Mouse (Mus musculus): ENCODE measurements around the gene Cst7.
"Not testable (repeated sequence)": the region's sequence is repeated elsewhere in the genome, so short reads cannot be mapped to it uniquely, and the experiment has no call there.

Cst7 gene

DNA sequence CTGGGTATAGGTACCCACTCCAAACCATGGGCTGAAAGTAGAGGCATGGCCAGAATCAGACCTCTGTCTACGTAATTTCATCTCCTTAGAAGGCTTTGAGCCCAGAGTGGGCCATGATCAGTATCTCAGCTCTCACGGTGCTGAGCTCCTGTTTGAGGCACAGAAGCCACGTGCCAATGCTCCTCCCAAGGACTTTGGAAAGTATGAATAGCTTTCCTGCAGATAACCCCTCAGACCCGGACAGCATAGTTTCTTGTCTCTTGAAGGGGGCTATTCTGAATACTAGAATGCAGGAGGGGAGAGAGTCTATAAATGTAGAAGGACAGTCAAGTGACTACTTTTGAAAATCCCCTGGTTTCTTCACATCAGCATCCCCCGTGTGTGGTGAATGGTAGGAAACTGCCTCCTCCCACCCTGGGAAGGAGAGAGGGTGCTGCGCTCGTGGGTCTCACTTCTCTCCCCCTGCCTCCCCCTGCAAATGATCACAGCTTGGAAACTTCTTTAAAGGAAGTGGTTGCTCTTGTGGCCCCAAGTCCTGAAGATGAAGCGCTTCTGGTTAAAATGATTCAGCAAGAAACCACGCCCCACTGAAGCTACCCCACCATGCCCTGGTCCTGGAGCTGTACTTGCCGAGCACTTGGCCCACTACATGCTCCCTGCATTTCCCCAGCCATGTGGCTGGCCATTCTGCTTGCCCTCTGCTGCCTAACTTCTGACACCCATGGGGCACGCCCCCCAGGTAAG lies at the start of gene Cst7:
TSS of gene Cst7 (plus strand) at position 569 of the 744 bp plus-strand sequence.
- DNase-seq (ENCODE audit: low read depth in 2 of 2, low spot score in 2 of 2), result peak; percentile 66 to 71

DNA sequence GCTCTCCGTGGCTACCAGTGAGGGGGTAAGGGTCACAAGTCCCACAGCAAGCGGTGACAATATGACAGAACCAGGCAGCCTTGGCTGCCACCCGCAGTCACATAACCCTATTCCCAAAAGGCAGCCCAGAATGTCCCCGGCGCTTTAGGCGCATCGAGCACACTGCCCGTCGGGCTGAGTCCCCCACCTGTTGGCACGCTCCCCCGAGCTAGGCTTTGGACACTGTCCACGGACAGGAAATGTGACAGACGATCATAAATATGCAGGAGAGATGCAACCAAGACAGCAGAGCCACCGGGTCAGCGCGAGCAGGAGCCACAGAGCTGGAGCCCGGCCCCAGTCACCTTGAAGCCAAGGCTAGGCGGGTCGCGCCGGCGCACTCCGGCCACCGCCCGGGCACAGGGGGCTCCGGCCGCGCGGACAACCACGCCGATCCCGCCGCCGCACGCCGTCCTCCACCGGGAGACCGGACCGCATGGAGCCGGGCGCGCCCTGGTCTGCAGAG lies 44.5 kb upstream of the Cst7 start:
- no peak for DNase-seq (ENCODE audit: low read depth in 2 of 2, low spot score in 2 of 2)

DNA sequence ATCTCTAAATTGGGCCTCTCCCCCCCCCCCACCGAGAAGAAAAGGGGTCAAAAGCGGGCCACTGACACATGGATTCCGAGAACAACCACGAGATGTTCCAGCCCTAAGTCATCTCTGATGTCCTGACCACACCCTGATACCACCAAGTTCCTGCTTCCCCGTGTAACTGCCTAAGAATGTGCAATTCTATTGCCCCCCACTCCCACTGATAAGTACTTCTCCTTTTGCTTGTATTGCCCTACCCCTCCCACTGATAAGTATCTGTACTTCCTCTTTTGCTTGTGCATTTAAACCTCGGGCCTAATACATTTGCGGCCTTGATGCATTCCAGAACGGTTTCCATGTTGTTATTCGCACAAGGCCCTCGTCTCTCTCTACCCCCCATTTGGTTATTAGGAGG lies 20.6 kb upstream of the Cst7 start:
- DNase-seq (ENCODE audit: low read depth in 2 of 2, low spot score in 2 of 2), result not testable (repeated sequence)

DNA sequence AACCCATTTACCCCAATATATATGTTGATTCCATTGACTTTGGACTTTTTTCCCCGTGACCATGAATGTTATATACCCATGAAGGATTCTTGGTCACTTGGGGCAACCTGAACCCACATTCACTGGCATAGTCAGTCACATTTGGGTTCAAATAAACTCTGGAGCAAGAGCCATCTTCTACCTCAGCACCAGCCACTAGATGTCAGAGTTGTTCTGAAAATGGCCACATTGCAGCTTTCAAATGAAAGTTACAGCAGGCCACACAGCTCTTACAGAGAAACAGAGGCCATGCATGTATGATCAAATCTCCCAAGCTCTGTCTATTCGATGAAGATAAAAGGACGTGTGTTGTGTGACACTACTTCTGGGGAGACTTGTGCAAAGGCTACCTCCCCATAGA lies 11.6 kb upstream of the Cst7 start:
- DNase-seq (ENCODE audit: low read depth in 2 of 2, low spot score in 2 of 2), result peak; percentile 57 to 59

DNA sequence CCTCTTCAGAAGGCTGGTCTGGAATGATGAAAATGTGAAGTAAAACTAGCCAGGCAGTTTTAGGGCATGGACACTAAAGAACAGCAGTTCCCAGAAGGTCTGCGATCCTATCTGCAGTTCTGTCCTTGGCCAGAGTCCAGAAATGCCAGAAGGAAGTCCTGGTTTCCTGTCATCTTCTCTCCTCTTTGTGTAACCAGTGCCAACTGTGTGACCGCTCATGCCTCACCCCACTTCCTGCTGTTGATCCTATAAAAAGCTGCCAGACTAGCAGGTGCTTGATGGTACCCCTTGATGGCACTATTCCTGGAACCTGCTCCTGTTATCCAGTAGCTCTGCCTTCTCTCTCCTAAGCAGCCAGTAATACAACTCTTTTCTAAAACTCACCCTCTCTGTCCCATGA lies 3.2 kb upstream of the Cst7 start:
- DNase-seq (ENCODE audit: low read depth in 2 of 2, low spot score in 2 of 2), result no peak

DNA sequence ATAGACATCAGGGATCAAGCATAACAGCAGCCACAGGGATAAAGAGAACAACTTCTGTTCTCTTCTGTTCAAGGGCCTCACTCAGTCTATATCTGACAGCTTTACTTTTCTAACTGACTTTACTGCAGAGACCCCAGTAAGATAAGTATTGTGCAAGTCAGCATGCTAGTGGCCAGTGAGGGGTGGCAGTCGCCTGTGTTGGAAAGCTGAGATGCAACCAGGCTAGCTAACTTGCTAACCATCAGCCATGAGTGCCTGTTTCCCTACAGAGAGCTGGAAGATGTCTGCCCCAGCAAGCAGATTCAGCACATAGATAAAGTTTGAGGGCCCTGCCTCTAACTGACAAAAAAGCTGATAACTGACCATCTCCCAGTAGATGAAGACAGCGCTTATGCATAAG lies 546 bp downstream of the Cst7 start:
- DNase-seq (ENCODE audit: low read depth in 2 of 2, low spot score in 2 of 2), result no peak

DNA sequence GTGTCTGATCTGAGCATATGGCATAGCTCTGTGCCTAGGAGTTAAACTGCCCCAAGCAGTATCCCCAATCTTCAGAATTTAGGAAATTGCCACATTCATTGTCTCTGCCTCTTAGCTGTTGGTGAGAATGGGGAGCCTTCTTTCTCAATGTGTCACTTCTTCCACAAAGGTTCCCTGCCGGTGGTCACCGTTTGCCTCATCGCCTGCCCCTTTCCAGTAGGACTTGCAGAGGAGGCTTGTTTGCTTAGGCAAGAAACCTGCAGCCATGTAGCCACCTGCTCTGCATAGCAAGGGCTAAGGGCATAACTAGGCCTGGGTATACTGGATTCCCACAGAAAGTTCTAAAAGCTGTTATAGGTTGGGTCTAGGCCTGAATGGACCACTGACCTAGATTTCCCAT lies 2.2 kb downstream of the Cst7 start:
- no peak for DNase-seq (ENCODE audit: low read depth in 2 of 2, low spot score in 2 of 2)

DNA sequence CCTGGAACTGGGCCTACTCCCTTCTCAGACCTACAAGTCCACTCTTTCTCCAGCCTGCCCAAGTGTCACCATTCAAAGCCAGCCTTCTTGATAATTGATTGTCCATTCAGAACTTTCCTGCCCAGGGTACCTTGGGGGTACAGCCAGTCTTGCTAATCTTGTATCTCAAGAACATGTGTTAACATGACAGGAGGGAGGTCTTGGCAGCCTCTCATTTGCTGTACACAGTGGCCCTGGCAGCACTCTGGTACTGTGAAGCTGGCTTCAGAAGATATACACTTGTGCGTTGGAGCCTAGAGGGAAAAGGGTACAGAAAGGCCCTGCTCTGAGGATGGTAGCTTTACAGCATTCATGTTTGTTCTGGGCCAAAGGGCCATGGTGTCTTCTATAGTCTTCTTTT lies 6.0 kb downstream of the Cst7 start:
- DNase-seq (ENCODE audit: low read depth in 2 of 2, low spot score in 2 of 2), result no peak

DNA sequence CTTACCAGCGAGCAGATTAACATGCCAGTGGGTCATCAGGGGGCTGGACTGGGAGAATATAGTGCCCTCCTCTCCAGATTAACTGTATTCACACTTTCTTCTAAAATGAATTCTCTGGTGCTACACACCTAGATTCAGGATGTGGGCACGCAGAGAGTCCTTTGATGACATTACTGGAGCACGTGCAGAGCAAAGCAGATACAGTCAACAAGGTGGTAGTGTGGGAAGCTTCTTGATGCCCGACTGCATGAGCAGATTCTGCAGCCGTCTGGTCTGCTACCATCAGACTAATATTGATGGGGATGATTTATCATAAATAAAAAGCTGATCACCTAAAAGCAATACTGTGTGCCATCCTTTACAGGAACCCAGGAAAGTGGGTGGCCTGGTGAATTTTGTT lies 8.4 kb downstream of the Cst7 start:
- DNase-seq (ENCODE audit: low read depth in 2 of 2, low spot score in 2 of 2), result peak; percentile 52

DNA sequence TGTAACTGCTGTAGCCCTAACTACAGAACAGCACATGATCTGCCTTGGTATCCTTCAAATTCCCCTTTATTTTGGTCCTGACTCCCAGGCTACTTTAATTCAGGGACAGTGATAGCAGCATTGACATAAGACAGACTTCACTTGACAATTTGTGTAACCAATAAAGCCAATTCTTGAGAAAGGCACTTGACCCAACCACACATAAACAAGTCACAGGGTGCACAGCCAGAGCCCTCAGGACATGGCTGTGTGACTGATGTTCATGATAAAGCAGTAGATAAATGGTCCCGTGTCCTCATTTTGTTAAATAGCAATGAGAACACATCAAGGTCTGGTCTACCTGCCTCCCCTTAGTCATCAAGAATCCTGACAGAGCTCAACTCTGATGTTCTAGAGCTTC lies 9.4 kb downstream of the Cst7 start:
- no peak for DNase-seq (ENCODE audit: low read depth in 2 of 2, low spot score in 2 of 2)

DNA sequence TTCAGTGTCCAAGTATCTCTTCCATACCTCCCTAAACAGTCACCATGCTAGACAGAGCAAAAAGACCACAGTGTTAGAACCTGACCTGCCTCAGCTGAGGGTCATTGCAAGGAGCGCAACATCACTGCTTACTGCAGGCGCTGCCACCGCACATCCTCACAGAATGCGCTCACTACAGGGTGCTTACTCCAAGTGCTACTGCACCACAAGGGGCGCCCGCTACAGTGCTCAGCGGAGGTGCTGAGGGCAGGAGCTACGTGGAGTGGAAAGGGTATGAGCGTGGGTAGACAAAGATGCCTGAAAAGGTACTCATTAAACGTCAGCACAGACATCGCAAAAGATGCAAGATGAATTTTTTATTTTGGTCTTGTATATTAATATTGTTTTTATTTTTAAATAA lies 18.9 kb downstream of the Cst7 start:
- no peak for DNase-seq (ENCODE audit: low read depth in 2 of 2, low spot score in 2 of 2)

DNA sequence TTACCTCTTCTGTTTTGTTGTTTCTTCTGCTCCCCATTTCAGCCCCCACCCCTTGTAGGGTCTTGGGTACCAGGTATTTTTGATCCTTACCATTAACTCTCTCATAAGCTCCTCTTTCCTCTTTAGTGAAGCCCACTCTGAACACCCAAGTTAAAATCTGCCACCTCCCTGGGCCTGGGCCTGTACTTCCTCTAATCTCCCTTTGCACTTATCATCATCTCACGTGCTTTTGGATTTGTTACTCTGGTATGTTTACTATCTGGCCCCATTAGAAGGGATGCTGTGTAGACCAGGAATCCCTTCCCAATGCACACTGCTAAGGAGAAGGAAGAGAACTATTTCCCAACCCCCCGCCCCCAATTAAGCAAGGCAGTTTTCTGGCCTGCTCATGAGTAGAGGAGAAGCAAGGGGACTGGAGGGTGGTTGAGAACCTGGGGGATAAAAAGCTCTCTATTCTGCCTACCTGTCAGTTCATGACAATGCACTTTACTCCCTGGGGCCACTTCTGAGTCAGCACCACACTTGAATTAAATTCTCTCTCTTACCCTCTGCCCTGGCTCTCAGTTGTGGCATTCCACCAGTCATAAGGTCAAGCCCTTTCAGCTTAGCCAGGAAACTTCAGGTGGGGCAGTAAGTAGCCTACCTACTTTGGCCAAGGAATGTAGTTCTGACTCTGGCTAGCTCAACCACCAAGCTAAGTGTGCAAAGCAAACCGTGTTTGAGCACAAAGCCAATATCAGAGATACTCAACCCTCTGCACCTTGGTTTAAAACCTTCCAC lies 25.4 kb downstream of the Cst7 start:
- DNase-seq (ENCODE audit: low read depth in 2 of 2, low spot score in 2 of 2), result no peak

DNA sequence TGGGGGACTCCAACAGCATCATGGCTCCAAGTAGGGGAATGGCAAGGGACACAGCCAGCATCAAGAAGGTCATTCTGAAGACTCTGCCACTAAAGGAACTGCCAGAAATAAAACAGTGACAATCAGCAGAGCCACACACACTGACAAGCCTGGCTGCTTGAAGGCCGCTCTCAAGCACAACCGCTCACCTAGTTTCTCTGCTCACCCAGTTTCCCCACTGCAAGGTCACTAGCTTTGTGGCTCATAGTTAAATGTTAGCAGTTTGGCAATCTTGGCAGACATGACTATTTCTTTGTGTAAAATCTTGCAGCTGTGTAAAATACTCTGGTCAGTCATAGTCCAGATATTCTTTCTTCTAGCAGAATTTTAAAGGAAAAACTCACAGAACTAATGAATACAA lies 30.0 kb downstream of the Cst7 start:
- no peak for DNase-seq (ENCODE audit: low read depth in 2 of 2, low spot score in 2 of 2)

DNA sequence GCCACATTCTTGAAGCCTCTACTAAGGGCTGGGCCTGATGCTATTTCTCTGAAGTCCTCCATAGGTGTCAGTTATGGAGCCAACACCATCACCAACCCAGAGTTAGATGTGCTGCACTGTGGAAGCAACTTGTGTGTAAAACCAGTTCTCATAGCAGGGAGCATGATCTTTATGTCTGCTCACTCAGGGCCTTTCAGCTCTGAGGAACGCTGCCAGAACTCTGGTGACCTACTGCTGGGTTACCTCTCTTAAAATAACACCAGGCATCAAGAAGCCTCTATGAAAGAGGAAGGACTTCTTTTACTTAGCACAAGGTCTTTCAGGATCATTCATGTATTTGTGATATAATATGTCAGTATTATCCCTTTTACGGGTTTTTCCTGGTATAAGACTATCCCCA lies 32.0 kb downstream of the Cst7 start:
- DNase-seq (ENCODE audit: low read depth in 2 of 2, low spot score in 2 of 2), result no peak

DNA sequence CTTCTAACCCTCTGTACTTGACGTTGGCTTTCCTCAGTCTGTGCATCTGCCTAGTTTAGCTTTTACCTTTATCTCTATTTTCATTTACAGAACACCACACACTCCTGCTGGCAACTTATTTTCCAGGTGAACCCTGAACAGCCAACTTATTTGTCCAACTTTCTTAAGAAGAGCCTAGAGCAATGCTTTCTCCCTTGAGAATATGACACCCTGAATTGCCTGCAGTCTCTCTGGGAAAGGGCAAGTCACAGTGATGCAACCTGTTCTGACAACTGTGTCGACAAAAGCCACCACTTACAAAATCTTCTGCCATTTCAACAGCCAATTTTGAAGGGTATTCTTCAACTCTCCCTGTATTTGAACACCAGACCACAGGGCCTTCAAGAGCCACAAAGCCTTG lies 34.6 kb downstream of the Cst7 start:
- no peak for DNase-seq (ENCODE audit: low read depth in 2 of 2, low spot score in 2 of 2)

DNA sequence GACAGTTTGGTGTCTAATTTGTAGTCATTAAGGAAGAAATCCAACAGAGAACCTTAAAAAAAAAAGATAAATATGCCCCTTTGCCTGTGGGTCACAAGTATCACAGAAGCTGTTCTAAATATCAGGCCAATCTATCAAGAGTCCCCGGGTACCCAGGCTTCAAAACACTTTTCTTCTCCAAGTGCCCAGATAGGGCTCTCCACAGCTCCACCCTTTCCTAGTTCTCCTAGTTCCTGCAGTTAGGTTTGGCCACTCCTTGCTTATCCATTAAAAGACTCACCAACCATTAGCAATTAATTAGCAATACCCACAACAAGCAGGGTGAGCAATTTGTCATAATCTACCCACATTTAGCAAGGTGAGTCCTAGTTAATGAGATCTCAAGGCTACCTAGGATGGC lies 36.9 kb downstream of the Cst7 start:
- DNase-seq (ENCODE audit: low read depth in 2 of 2, low spot score in 2 of 2), result no peak

DNA sequence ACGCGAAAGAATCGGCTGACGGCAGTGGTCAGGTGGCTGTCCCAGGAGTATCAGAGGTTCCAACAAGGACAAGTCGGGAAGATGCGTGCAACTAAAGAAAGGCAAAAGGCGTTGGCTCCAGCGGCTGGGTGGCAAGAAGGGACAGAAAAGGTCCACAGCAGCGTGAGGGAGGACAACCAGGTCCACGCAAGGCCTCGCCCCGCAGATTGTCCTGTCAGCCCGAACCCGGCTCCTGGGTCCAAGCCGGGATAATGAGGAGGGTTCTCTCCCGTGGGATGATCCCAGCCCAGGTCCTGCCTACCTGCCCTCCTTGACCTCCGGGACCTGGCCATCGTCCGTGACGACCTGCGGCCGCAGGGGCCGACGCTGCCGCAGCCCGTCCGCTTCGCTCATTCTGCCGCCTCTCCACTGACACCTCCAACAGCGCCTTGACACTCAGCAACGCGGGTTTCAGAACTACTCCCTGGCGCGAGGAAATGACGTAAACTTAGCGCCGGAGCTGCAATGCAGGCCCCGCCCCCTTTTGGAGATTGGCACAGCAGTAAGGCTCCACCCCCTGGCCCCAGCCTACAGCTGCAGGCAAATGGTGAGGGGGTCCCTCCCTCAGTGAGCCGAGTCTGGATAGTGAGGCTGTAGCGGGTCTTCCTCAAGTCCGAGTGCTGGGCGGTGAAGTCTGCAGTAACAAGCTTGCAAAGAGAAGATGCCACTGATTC lies 38.0 kb downstream of the Cst7 start, which contains the start of gene Apmap:
TSS of gene Apmap (minus strand) at position 481 of the 713 bp plus-strand sequence.
- DNase-seq (ENCODE audit: low read depth in 2 of 2, low spot score in 2 of 2), result peak; percentile 91 to 94

DNA sequence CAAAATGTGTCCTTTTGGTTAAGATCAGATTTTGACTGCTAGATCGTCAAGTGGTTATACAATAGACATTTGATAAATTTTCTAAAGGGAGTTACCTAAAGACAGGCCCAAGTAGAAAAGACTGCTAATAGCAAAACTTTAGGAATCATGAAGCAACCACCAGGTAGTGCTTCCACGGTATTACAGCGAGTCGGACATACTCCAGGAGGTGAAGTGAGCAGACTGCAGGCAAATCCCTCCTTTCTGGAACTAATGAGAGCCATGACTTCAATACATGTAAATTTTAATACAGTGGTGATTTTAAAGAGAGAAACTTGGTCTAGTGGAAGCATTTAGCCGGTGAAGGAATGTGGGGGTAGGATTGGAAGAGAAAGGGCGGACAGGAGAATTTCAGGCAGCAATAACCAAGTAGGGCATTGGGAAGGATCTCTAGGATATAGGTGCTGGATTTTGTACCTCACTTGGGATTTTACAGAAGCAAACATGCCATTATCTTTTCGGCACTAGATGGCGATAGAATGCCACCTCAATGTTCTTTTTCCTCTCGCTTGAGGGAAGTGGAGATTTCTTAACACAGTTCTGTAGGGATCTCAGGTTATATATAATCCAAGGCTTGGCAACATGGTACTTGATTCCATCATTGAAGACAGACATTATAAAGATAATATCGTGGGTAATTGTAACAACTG lies 38.8 kb downstream of the Cst7 start:
- DNase-seq (ENCODE audit: low read depth in 2 of 2, low spot score in 2 of 2), result peak; percentile 37 to 63

DNA sequence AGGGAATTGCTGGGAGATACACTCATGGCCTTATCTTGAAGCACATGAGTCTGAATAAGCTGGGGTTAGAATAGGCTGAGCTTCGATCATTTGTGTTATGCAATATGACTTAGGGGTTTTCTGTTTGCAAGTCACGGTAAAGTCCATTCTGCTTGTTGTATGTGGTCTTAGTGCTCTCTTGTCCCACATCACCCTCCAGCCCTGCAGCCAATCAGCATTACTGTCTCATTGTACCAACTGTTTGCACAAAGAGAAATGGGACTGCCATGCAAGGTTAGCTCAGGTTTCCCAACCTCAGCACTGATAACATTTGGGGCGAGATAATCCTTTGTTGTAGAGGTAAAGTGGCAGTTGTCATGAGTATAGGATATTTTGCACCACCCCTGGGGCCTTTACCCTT lies 39.9 kb downstream of the Cst7 start:
- no peak for DNase-seq (ENCODE audit: low read depth in 2 of 2, low spot score in 2 of 2)

DNA sequence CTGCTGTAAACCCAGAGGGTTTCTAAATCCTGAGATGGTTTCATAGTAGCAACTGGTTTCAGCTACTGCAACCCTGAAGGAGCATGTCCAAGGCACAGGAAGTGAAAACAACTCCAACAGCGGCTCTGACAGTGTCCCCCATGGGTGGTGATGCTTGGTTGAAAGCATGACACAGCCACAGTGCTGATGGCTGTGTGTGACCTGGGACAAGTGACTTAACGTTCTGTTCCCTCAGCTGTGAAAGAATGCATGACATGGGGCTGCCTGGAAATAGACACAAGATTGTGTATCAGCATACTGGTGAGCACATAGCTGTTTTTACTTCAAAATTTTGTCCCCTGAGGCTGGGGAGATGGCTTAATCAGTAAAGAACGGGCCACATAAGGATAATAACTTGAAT lies 51.5 kb downstream of the Cst7 start:
- DNase-seq (ENCODE audit: low read depth in 2 of 2, low spot score in 2 of 2), result no peak

DNA sequence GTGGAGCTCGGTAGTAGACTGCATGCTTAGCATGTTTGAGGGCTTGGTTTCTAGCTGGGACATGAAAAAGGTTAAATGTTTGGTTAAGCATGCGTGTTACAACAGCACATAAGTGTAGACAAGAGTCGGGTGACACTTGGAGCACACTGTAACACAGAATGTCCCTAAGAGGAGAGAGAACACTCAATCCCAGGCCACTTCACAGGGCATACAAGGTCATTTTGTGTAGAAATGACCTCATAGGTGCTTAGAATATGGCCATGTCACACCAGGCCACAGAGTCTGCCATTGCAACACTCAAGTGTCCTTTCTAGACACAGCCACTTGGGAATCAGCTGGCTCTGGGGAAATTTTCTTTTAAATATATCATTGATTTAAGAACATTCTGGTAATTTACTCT lies 53.7 kb downstream of the Cst7 start:
- DNase-seq (ENCODE audit: low read depth in 2 of 2, low spot score in 2 of 2), result no peak
